Mouse (Mus musculus) layer of hippocampus, postnatal 14 days (tissue): ENCODE data around the gene Pou2f1. TPM values are rescaled to one million over a fixed set of nuclear protein-coding genes. Genes with fewer than 3 reads are reported as not detected.
A peak's percentile ranks its signal among the peaks of the same experiment; 100 is the strongest.
"Not testable (repeated sequence)": the region's sequence is repeated elsewhere in the genome, so short reads cannot be mapped to it uniquely, and the experiment has no call there.

Source experiments
- DNase-seq, 2 experiments: peaks; one replicate each; pipeline ENCODE4 v3.0.0; 2021 to 2022; ENCODE audit warnings: low spot score in 2 of 2, mixed read lengths in 1 of 2
- total RNA-seq, 2 experiments: library from RNA; stranded (reverse); gene quantifications; 2 replicates each; pipeline ENCODE4 v1.2.3; 2021

Gene Pou2f1
- total RNA-seq, 2 experiments from 2014 or later, result 16.6 to 17.7 TPM

- DNase-seq, result peak; percentile 91 to 94
Observed at GRCm38 (mm10) chr1:166003181-166004022, 924 bp upstream of the Pou2f1 start.

GRCm38 (mm10) chr1:166001904-166002489 is 481 bp downstream of the Pou2f1 start:
- no peak for DNase-seq

- peak; percentile 18 to 46 for DNase-seq
Observed at GRCm38 (mm10) chr1:166001121-166001903, 1.2 kb downstream of the Pou2f1 start.

- peak; percentile 16 to 34 for DNase-seq
Observed at GRCm38 (mm10) chr1:166000601-166001120, 1.8 kb downstream of the Pou2f1 start.

- DNase-seq, result no peak
Observed at GRCm38 (mm10) chr1:165999709-166000108, 2.8 kb downstream of the Pou2f1 start.

- DNase-seq, result no peak
Observed at GRCm38 (mm10) chr1:165995661-165996055, 6.8 kb downstream of the Pou2f1 start.

GRCm38 (mm10) chr1:165995011-165995660 is 7.3 kb downstream of the Pou2f1 start:
- not testable (repeated sequence) for DNase-seq

- DNase-seq, result no peak
Observed at GRCm38 (mm10) chr1:165994279-165994678, 8.2 kb downstream of the Pou2f1 start.

GRCm38 (mm10) chr1:165993270-165994156 is 9.0 kb downstream of the Pou2f1 start:
- DNase-seq, result no peak

GRCm38 (mm10) chr1:165988536-165988935 is 13.9 kb downstream of the Pou2f1 start:
- no peak for DNase-seq

GRCm38 (mm10) chr1:165988072-165988471 is 14.4 kb downstream of the Pou2f1 start:
- no peak for DNase-seq

- no peak for DNase-seq
Observed at GRCm38 (mm10) chr1:165985743-165986360, 16.6 kb downstream of the Pou2f1 start.

- DNase-seq, result no peak
Observed at GRCm38 (mm10) chr1:165985186-165985585, 17.3 kb downstream of the Pou2f1 start.

GRCm38 (mm10) chr1:165976672-165977448 is 25.6 kb downstream of the Pou2f1 start:
- DNase-seq, result peak in 1 of 2 experiments; percentile 15

- no peak for DNase-seq
Observed at GRCm38 (mm10) chr1:165969001-165969690, 33.3 kb downstream of the Pou2f1 start.

GRCm38 (mm10) chr1:165967027-165967654 is 35.3 kb downstream of the Pou2f1 start:
- peak; percentile 41 to 68 for DNase-seq

GRCm38 (mm10) chr1:165966156-165966914 is 36.1 kb downstream of the Pou2f1 start:
- DNase-seq, result no peak
